Mouse (Mus musculus) mouse trophoblast stem cell (cell line): ENCODE measurements around the gene Ypel3.
"Not testable (repeated sequence)": the region's sequence is repeated elsewhere in the genome, so short reads cannot be mapped to it uniquely, and the experiment has no call there.

Source experiments
- in situ Hi-C, 2 experiments: fragments of 300-500 bp; cut with MseI, MboI; formaldehyde crosslinking; loops; 2 replicates in 1 of 2; 3 replicates in 1 of 2; pipeline ENCODE4 v1.15.1; 2025

Gene Ypel3

GRCm38 (mm10) chr7:126766201-126766600 lies 10.6 kb upstream of the Ypel3 start, which contains the start of gene Gdpd3:
Gene Gdpd3 (plus strand): TSS chr7:126766334.
- in situ Hi-C loops = no loop called here

- in situ Hi-C loops = no loop called here
Observed at GRCm38 (mm10) chr7:126767001-126767400, 9.8 kb upstream of the Ypel3 start.

- in situ Hi-C loops = no loop called here
Observed at GRCm38 (mm10) chr7:126770784-126771183, 6.0 kb upstream of the Ypel3 start.

DNA sequence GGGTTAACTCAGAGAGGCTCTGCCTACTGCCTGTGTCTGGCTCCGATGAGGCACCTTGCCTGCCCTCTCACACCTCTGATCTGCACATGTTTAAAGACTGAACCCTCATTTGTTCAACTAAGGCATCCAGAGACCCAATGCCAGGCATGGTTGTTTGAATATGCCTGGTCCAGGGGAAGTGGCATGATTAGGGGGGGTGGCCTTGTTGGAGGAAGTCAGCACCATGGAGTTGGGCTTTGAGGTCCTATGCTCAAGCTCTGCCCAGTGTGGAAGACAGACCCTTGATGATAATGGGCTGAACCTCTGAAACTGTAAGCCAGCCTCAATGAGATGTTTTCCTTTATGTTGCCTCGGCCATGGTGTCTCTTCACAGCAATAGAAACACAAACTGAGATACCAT lies 3.4 kb upstream of the Ypel3 start:
- in situ Hi-C loops = no loop called here

DNA sequence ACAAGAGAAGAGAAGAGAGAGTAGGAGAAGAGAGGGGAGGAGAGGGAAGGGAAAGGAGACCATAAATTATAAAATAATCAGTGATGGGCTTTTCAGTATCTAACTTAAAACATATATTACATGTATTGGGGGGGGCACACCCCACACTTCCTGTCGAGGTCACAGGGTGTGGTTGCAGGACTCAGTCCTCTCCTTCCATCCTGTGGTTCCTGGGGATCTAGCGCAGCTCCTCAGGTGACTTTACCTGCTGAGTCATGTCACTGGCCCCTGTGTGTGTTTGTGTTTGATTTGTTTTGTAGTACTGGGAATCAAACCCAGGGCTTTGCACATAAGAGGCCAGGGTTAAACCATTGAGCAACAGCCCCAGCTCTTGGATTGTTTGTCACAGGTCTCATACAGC lies 2.3 kb upstream of the Ypel3 start:
- in situ Hi-C loops = no loop called here

DNA sequence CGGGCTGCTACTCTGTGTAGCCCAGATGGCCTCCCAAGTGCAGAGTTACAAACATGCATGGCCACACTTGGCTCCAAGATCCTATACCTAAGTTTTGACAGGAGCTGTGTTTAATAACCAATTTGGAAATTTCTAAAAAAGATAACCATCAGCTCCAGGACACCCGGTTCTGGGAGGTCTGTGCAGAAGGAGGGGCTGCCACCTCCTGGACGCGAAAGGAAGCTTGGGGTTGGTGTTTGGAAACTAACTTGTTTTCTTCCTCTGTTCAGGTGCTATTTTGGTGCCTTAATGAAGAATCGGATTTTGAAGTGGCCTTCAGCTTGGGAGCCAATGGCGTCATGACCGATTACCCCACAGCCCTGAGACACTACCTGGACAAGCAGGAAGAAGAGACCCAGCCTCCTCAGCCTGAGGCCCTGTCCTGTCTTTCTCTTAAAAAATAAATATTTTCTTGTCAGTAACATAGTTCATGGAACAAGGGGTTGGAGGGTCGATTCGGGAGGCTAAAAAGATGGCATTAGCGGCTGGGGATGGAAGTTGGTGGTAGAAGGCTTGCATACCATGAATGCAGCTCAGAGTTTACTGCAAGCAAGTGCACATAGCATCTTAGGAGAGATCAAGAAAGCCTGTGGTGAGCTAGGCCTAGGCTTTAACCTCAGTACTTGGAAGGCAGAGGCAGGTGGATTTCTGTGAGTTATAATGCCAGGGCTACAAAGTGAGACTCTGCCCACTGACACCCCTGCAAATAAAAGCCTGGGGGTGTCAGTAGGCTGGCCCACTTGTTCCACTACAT lies 1.4 kb upstream of the Ypel3 start:
- in situ Hi-C loops = no loop called here

DNA sequence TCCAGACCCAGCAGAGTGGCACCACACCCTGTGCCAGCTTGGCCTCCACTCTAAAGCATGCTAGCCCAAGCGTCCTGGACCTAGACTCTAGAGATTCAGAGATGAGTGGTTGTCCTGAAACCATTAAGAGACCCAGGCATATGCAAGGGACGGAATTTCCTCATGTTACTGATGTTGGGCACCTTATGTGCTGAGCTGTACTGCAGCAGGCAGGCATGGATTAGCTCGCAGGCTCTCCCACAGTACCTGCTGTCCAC lies 849 bp upstream of the Ypel3 start:
- in situ Hi-C loops = no loop called here

DNA sequence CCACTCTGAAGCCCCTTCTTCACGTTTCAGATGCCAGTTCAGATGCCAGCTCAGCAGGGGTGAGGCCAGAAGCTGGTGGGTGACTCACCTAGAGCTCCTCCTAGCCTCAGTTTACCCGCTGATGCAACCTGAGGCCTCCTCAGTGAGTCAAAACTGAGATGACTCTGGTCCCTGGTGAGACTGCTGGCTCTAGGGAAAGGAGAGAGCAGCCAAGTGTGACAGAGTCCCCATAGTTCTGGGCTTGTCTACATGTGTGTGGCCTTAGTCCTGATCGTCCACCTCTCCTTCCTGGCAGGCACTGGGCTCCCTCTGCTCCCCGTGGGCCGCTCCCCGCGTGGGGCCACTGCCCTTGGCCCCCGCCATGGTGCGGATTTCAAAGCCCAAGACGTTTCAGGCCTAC lies 721 bp downstream of the Ypel3 start:
- in situ Hi-C loops = no loop called here

- in situ Hi-C loops = no loop called here
Observed at GRCm38 (mm10) chr7:126778147-126778546, 1.4 kb downstream of the Ypel3 start.

DNA sequence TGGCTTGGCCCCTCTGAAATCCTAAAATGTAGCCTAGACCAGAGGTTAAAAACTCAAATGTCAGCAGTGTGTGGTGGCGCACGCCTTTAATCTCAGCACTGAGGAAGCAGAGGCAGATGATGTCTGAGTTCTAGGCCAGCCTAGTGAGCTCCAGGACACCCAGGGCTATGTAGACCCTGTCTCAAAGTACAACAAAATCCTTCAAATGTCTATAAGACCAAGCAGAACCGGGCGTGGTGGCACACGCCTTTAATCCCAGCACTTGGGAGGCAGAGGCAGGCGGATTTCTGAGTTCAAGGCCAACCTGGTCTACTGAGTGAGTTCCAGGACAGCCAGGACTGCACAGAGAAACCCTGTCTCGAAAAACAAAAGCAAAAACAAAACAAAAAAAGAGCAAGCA lies 2.3 kb downstream of the Ypel3 start:
- in situ Hi-C loops = not testable (repeated sequence)

GRCm38 (mm10) chr7:126779983-126780970 lies 3.5 kb downstream of the Ypel3 start:
- in situ Hi-C loops = no loop called here

GRCm38 (mm10) chr7:126780971-126781635 lies 4.3 kb downstream of the Ypel3 start, which contains the start of gene Tbx6:
Gene Tbx6 (plus strand): TSS chr7:126781483.
- in situ Hi-C loops = no loop called here

DNA sequence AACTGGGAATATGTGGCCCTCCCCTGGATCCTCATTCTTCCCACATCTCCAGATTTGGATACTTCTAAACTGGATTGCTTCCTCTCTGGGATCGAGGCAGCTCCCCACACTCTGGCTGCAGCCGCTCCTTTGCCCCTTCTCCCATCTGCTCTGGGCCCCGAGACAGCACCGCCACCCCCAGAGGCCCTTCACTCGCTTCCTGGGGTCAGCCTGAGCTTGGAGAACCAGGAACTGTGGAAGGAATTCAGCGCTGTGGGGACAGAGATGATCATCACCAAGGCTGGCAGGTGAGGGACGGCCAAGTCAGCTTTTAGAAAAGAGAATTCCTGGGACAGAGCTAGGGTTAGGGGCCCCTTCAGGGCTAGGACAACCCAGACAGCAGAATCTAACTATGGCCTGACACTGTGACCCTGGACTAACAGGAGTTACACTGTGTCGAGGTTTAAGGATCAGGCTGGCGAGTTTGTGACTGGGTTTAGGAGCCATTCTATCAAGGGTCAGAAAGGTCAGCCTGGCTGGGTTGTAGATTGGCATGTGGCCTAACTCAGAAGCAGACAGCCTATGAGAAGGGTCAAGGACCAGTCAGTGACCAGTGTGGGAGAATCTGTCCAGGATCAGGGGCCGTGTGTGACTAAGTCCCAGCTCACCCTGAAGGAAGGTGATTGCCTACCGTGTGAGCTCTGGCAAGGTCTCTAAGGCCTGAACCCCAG lies 5.1 kb downstream of the Ypel3 start:
- in situ Hi-C loops = no loop called here

- in situ Hi-C loops = no loop called here
Observed at GRCm38 (mm10) chr7:126782693-126783092, 5.9 kb downstream of the Ypel3 start.

- in situ Hi-C loops = no loop called here
Observed at GRCm38 (mm10) chr7:126784469-126784868, 7.7 kb downstream of the Ypel3 start.

DNA sequence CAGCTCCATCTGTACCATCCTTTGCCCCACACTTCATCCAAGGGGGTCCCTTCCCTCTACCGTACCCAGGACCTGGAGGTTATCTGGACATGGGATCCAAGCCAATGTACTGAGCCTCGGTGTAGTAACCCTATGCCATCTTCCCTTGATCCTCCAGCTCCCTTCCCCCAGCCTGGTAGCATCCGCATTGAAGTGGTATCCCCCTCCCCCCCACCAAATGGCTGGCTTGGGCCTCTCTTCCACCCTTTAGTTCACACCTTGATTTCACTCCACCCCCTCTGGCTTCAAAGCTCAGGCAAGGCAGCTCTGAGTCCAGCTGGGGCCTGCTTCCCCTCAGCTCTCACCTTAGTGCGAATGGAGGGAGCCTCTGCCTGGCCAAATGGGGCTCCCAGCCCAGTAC lies 8.3 kb downstream of the Ypel3 start:
- in situ Hi-C loops = no loop called here

- in situ Hi-C loops = no loop called here
Observed at GRCm38 (mm10) chr7:126786142-126786541, 9.4 kb downstream of the Ypel3 start.

GRCm38 (mm10) chr7:126789141-126789540 lies 12.4 kb downstream of the Ypel3 start:
- in situ Hi-C loops = no loop called here

DNA sequence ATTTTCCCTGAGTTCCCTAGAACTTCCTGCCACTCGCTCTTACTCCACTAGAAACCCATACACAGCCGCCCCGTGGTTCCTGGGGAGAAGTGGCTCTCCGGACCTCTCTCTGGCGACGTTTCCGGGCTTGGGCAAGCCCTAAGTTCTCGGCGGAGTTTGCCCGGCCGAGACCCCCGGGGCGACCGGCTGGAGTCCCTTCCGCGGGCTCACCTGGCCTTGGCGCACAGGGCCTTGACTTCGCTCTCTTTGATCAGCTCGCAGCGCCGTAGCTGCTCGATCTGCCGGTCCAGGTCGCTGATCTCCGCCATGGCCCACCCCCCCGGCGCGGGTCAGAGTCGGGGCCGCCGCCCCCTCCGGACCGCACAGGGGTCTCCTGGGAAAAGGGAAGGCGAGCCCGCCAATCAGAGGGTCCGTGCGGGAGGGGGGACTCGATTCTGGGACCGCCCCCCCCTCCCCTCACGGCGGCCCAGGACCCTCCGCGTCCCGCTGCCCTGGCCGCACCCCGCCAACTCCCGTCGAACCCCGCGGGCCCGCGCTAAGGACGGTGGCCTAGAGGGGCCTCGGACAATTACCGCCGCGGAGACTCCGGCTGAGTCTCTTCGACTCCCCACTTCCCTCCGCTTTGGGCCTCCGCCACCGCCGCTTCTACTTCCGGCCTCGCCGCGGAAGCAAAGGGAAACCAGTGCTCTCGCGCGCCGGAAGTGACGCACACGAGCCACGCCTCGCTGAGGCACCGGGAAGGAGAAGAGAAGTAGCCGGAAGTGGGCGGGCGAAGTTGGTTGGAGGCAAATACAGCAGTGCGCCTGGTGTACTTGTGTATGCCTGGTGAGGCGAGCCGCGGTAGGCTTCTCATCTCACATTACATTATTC lies 15.3 kb downstream of the Ypel3 start, which contains the start of gene Ppp4c:
Gene Ppp4c, minus strand, starts transcription at position 646 of the 870 bp plus-strand sequence.
- in situ Hi-C loops = no loop called here

GRCm38 (mm10) chr7:126792721-126793443 lies 16.1 kb downstream of the Ypel3 start:
- in situ Hi-C loops = no loop called here
